Mouse (Mus musculus) limb, embryonic 13.5 days (tissue): ENCODE data around the gene Ptk7. TPM values are rescaled to one million over a fixed set of nuclear protein-coding genes. Genes with fewer than 3 reads are reported as not detected.

ENCODE experiments used
- ATAC-seq: fragments of 200-750 bp; cut with Nextera tagmentation; 2 replicates; pipeline ENCODE4 v1.8.0; 2017; ENCODE audit warnings: low read depth, moderate number of reproducible peaks, moderate TSS enrichment; ENCODE audit not compliant: low FRiP score
- H3K27ac ChIP-seq: fragments of 300-500 bp; sonication (generic); 2 replicates; pipeline ENCODE4 v1.5.1; 2015; ENCODE audit warnings: inconsistent platforms, mild to moderate bottlenecking, moderate library complexity
- H3K27me3 ChIP-seq: fragments of 300-500 bp; sonication (generic); 2 replicates; pipeline ENCODE4 v1.6.1; 2015; ENCODE audit warnings: mild to moderate bottlenecking, inconsistent platforms
- H3K36me3 ChIP-seq: fragments of 300-500 bp; sonication (generic); 2 replicates; pipeline ENCODE4 v1.6.1; 2015; ENCODE audit warnings: inconsistent platforms, mild to moderate bottlenecking, moderate library complexity
- H3K4me1 ChIP-seq: fragments of 300-500 bp; sonication (generic); 2 replicates; pipeline ENCODE4 v1.6.1; 2015; ENCODE audit warnings: inconsistent platforms
- H3K4me2 ChIP-seq: fragments of 300-500 bp; sonication (generic); replicated peaks from 2 replicates; pipeline ENCODE4 v1.6.1; 2015; ENCODE audit warnings: inconsistent platforms, mild to moderate bottlenecking, moderate library complexity
- H3K4me3 ChIP-seq: fragments of 300-500 bp; sonication (generic); 2 replicates; pipeline ENCODE4 v1.5.1; 2015; ENCODE audit warnings: moderate library complexity, mild to moderate bottlenecking, inconsistent platforms
- H3K9ac ChIP-seq: fragments of 300-500 bp; sonication (generic); 2 replicates; pipeline ENCODE4 v1.6.1; 2015; ENCODE audit warnings: mild to moderate bottlenecking, inconsistent platforms
- H3K9me3 ChIP-seq: fragments of 300-500 bp; sonication (generic); 2 replicates; pipeline ENCODE4 v1.6.1; 2016; ENCODE audit warnings: inconsistent platforms
- WGBS: fragments of 180-500 bp; shearing (Covaris S2); methylation state at CpG from one replicate; pipeline ENCODE4 v1.1.7; 2015; 5-methylcytosine and 5-hydroxymethylcytosine counted together
- polyA plus RNA-seq: library from polyadenylated mRNA; unstranded; fragments of >200 nt; fragmentation: Nextera tagmentation; extraction: Ambion mirVana; gene quantifications from 2 replicates; pipeline ENCODE4 v1.2.1, GENCODE M21; 2015

Ptk7 gene
- polyA plus RNA-seq, 1 experiment from 2014 or later: 138 TPM

- 87% methylated on average over 9 of the region's 9 CpGs for WGBS
- Histone ChIP-seq H3K9me3 (no peaks in the 10 kb centered on the region), H3K9ac (no peak overlapping the region), H3K27me3 (no peaks in the 10 kb centered on the region), H3K4me3 (no peak overlapping the region), H3K4me1 (peaks cover 19% of the 10 kb centered on the region), H3K27ac (no peak overlapping the region), H3K4me2 (no peak overlapping the region), H3K36me3 (peaks cover 59% of the 10 kb centered on the region)
- ATAC-seq: no peak
These were observed 10.6 kb upstream of the Ptk7 start for GRCm38 (mm10) chr17:46639929-46640328.

GRCm38 (mm10) chr17:46636831-46637523, 7.7 kb upstream of the Ptk7 start:
- H3K9me3 ChIP-seq: no peaks in the 10 kb centered on the region
- no peaks in the 10 kb centered on the region for H3K27me3 ChIP-seq
- H3K4me2 ChIP-seq: peak overlapping the region; percentile 51
- peak; percentile 32 for ATAC-seq
- peaks cover 69% of the 10 kb centered on the region for H3K36me3 ChIP-seq
- H3K4me3 ChIP-seq: peak overlapping the region; percentile 19; the same call in 1 of the 2 replicates
- H3K4me1 ChIP-seq: peaks cover 10% of the 10 kb centered on the region
- peak overlapping the region; percentile 31; the same call in 1 of the 2 replicates for H3K9ac ChIP-seq
- 14% methylated on average over 15 of the region's 15 CpGs for WGBS
- H3K27ac ChIP-seq: no peak overlapping the region

- H3K36me3 ChIP-seq: peaks cover 30% of the 10 kb centered on the region
- H3K4me3 ChIP-seq: peak overlapping the region; percentile 70
- WGBS: 5% methylated on average over 12 of the region's 12 CpGs
- peaks cover 57% of the 10 kb centered on the region for H3K4me1 ChIP-seq
- no peaks in the 10 kb centered on the region for H3K9me3 ChIP-seq
- H3K27ac ChIP-seq: peak overlapping the region; percentile 92
- ATAC-seq: peak; percentile 75
- H3K4me2 ChIP-seq: peak overlapping the region; percentile 89
- H3K9ac ChIP-seq: peak overlapping the region; percentile 92
- no peaks in the 10 kb centered on the region for H3K27me3 ChIP-seq
These were observed 559 bp upstream of the Ptk7 start for GRCm38 (mm10) chr17:46629685-46630441.

GRCm38 (mm10) chr17:46628471-46628790, 873 bp downstream of the Ptk7 start:
- Histone ChIP-seq H3K9ac (peak overlapping the region; percentile 92), H3K9me3 (no peaks in the 10 kb centered on the region), H3K4me1 (peaks cover 71% of the 10 kb centered on the region), H3K36me3 (peaks cover 22% of the 10 kb centered on the region), H3K27ac (peak overlapping the region; percentile 92), H3K4me2 (peak overlapping the region; percentile 89), H3K4me3 (peak overlapping the region; percentile 70), H3K27me3 (no peaks in the 10 kb centered on the region)
- WGBS: 1% methylated on average over 13 of the region's 13 CpGs
- ATAC-seq: no peak

GRCm38 (mm10) chr17:46627409-46627808, 1.9 kb downstream of the Ptk7 start:
- no peaks in the 10 kb centered on the region for H3K27me3 ChIP-seq
- peak overlapping the region; percentile 63 for H3K27ac ChIP-seq
- no peak for ATAC-seq
- H3K4me3 ChIP-seq: peak overlapping the region; percentile 70
- H3K4me1 ChIP-seq: peaks cover 81% of the 10 kb centered on the region
- peaks cover 12% of the 10 kb centered on the region for H3K36me3 ChIP-seq
- peak overlapping the region; percentile 92 for H3K9ac ChIP-seq
- H3K4me2 ChIP-seq: peak overlapping the region; percentile 89
- WGBS: 8% methylated on average over 6 of the region's 6 CpGs
- H3K9me3 ChIP-seq: no peaks in the 10 kb centered on the region

GRCm38 (mm10) chr17:46624598-46624997, 4.7 kb downstream of the Ptk7 start:
- Histone ChIP-seq H3K27ac (peak overlapping the region; percentile 55), H3K36me3 (no peaks in the 10 kb centered on the region), H3K9me3 (no peaks in the 10 kb centered on the region), H3K4me2 (peak overlapping the region; percentile 57), H3K4me3 (peak overlapping the region; percentile 14), H3K27me3 (no peaks in the 10 kb centered on the region), H3K4me1 (peaks cover 87% of the 10 kb centered on the region), H3K9ac (peak overlapping the region; percentile 48)
- no peak for ATAC-seq
- 44% methylated on average over 12 of the region's 12 CpGs for WGBS

- no peak for ATAC-seq
- Histone ChIP-seq H3K9ac (peak overlapping the region; percentile 48), H3K9me3 (no peaks in the 10 kb centered on the region), H3K4me2 (peak overlapping the region; percentile 57), H3K27ac (peak overlapping the region; percentile 55), H3K4me1 (peaks cover 92% of the 10 kb centered on the region), H3K27me3 (no peaks in the 10 kb centered on the region), H3K36me3 (no peaks in the 10 kb centered on the region), H3K4me3 (peak overlapping the region; percentile 14)
- 23% methylated on average over 10 of the region's 10 CpGs for WGBS
These were observed 5.3 kb downstream of the Ptk7 start for GRCm38 (mm10) chr17:46623819-46624557.

GRCm38 (mm10) chr17:46622269-46622668, 7.0 kb downstream of the Ptk7 start:
- Histone ChIP-seq H3K4me1 (peaks cover 100% of the 10 kb centered on the region), H3K9ac (no peak overlapping the region), H3K4me2 (peak overlapping the region; percentile 16; the same call in 1 of the 2 replicates), H3K36me3 (no peaks in the 10 kb centered on the region), H3K4me3 (no peak overlapping the region), H3K9me3 (no peaks in the 10 kb centered on the region), H3K27ac (no peak overlapping the region; the same call in 1 of the 2 replicates), H3K27me3 (no peaks in the 10 kb centered on the region)
- 75% methylated on average over 11 of the region's 11 CpGs for WGBS
- no peak for ATAC-seq

GRCm38 (mm10) chr17:46621324-46621723, 8.0 kb downstream of the Ptk7 start:
- H3K27ac ChIP-seq: peak overlapping the region; percentile 55
- H3K4me2 ChIP-seq: peak overlapping the region; percentile 65
- no peaks in the 10 kb centered on the region for H3K27me3 ChIP-seq
- no peak for ATAC-seq
- 0 out of 2 replicates have a peak overlapping the region, but pooled peaks have one; percentile 8 for H3K4me3 ChIP-seq
- H3K4me1 ChIP-seq: peaks cover 99% of the 10 kb centered on the region
- H3K9ac ChIP-seq: peak overlapping the region; percentile 39; the same call in 1 of the 2 replicates
- 26% methylated on average over 15 of the region's 15 CpGs for WGBS
- no peaks in the 10 kb centered on the region for H3K36me3 ChIP-seq
- H3K9me3 ChIP-seq: no peaks in the 10 kb centered on the region

- ATAC-seq: no peak
- Histone ChIP-seq H3K4me1 (peaks cover 95% of the 10 kb centered on the region), H3K27me3 (no peaks in the 10 kb centered on the region), H3K9ac (peak overlapping the region; percentile 62; the same call in 1 of the 2 replicates), H3K36me3 (no peaks in the 10 kb centered on the region), H3K9me3 (no peaks in the 10 kb centered on the region), H3K4me3 (peak overlapping the region; percentile 24), H3K27ac (peak overlapping the region; percentile 97), H3K4me2 (peak overlapping the region; percentile 65)
- 19% methylated on average over 16 of the region's 16 CpGs for WGBS
These were observed 9.5 kb downstream of the Ptk7 start for GRCm38 (mm10) chr17:46619683-46620357.

- H3K27me3 ChIP-seq: no peaks in the 10 kb centered on the region
- H3K4me1 ChIP-seq: peaks cover 94% of the 10 kb centered on the region
- H3K27ac ChIP-seq: peak overlapping the region; percentile 97
- WGBS: 5% methylated on average over 27 of the region's 27 CpGs
- H3K9me3 ChIP-seq: no peaks in the 10 kb centered on the region
- H3K4me2 ChIP-seq: peak overlapping the region; percentile 65
- peak; percentile 55 for ATAC-seq
- peak overlapping the region; percentile 24 for H3K4me3 ChIP-seq
- no peaks in the 10 kb centered on the region for H3K36me3 ChIP-seq
- H3K9ac ChIP-seq: peak overlapping the region; percentile 62
These were observed 10.3 kb downstream of the Ptk7 start for GRCm38 (mm10) chr17:46618769-46619682.
